Mouse (Mus musculus): Measurements from ENCODE around the gene Psmd12. TPM values are rescaled to one million over a fixed set of nuclear protein-coding genes. Genes with fewer than 3 reads are reported as not detected.
A peak's percentile ranks its signal among the peaks of the same experiment; 100 is the strongest.
"Not testable (repeated sequence)": the region's sequence is repeated elsewhere in the genome, so short reads cannot be mapped to it uniquely, and the experiment has no call there.

Gene Psmd12
- polyA plus RNA-seq, 1 experiment from 2014 or later, result 148 TPM

DNA sequence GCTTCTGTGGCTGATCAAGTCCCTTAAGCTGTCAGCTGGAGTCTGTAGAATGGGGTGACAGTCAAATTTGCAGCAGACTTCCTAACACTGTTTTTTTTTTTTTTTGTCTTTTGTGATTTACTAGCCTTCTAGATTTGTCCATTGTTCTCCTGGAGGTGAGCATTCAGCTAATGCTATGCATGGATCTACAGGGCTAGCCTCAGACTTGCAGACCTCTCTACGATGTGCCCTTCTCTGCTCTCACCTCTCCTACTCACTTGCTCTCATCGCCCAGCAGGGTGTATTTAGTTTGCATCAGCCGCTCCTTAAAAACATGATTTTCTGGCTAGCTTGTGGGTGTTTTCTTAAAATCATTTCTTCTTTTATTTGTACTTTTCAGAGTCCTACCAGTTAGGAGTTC is 5.1 kb downstream of the Psmd12 start:
- Histone ChIP-seq H3K9me3 (ENCODE audit: control insufficient read depth, low read length) (no peaks in the 10 kb centered on the region), H3K9ac (replicated peaks; ENCODE audit: low read depth, low read length) (no peak overlapping the region), H3K4me3 (replicated peaks; ENCODE audit: low read length) (no peak overlapping the region), H3K27ac (ENCODE audit: low read length) (no peak overlapping the region), H3K36me3 (ENCODE audit: control insufficient read depth, insufficient read depth) (peaks cover 9% of the 10 kb centered on the region), H3K27me3 (replicated peaks; ENCODE audit: control insufficient read depth, insufficient read depth, low read length) (no peaks in the 10 kb centered on the region), H3K4me2 (ENCODE audit: low read length) (no peak overlapping the region), H3K4me1 (replicated peaks; ENCODE audit: control insufficient read depth, insufficient read depth, low read length) (peaks cover 15% of the 10 kb centered on the region)
- 97% methylated on average over 3 of the region's 3 CpGs for WGBS
- ATAC-seq, result no peak

DNA sequence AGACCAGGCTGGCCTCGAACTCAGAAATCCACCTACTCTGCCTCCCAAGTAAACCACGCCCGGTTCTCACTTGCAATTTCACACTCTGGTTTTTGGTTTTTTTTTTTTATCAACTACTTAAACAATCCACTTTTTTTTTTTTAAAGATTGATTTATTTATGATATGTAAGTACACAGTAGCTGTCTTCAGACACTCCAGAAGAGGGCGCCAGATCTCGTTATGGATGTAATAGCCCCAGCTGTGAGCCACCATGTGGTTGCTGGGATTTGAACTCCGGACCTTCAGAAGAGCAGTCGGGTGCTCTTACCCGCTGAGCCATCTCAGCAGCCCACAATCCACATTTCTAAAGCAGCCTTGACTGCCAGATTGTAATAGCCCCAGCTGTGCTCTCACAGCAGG is 23.5 kb downstream of the Psmd12 start:
- 92% methylated on average over 8 of the region's 8 CpGs for WGBS
- H3K4me3 ChIP-seq (replicated peaks; ENCODE audit: low read length), result no peak overlapping the region

DNA sequence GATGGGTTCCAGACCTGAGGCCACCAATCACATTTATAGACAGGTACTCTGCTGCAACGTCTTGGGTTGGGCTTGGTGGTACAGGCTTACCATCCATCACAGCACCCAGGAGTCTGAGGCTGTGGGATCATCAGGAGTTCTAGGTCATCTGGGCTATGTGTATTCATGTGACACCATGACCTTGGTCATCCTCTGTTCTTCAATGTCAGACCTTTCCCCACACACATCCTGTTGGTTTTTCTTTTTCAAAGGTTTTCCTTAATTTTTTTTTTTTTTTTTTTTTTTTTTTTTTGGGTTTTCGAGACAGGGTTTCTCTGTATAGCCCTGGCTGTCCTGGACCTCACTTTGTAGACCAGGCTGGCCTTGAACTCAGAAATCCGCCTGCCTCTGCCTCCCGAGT is 25.1 kb downstream of the Psmd12 start:
- H3K4me3 ChIP-seq (replicated peaks; ENCODE audit: low read length); H3K36me3 ChIP-seq (ENCODE audit: control insufficient read depth, insufficient read depth); H3K4me1 ChIP-seq (replicated peaks; ENCODE audit: control insufficient read depth, insufficient read depth, low read length); H3K27ac ChIP-seq (ENCODE audit: low read length); H3K4me2 ChIP-seq (ENCODE audit: low read length); H3K9ac ChIP-seq (replicated peaks; ENCODE audit: low read depth, low read length); ATAC-seq; H3K27me3 ChIP-seq (replicated peaks; ENCODE audit: control insufficient read depth, insufficient read depth, low read length); H3K9me3 ChIP-seq (ENCODE audit: control insufficient read depth, low read length): not testable (repeated sequence)
- WGBS, result 98% methylated on average over 3 of the region's 4 CpGs

More for the DNA sequence above, 23.5 kb downstream of the Psmd12 start:
- peaks cover 13% of the 10 kb centered on the region; the same call in 1 of the 2 replicates for H3K36me3 ChIP-seq (ENCODE audit: control insufficient read depth, insufficient read depth)
- H3K4me1 ChIP-seq (replicated peaks; ENCODE audit: control insufficient read depth, insufficient read depth, low read length), result no peaks in the 10 kb centered on the region
- H3K9ac ChIP-seq (replicated peaks; ENCODE audit: low read depth, low read length), result no peak overlapping the region
- no peaks in the 10 kb centered on the region for H3K9me3 ChIP-seq (ENCODE audit: control insufficient read depth, low read length)
- H3K27me3 ChIP-seq (replicated peaks; ENCODE audit: control insufficient read depth, insufficient read depth, low read length), result no peaks in the 10 kb centered on the region
- H3K27ac ChIP-seq (ENCODE audit: low read length), result no peak overlapping the region
- ATAC-seq, result no peak
- H3K4me2 ChIP-seq (ENCODE audit: low read length), result no peak overlapping the region

DNA sequence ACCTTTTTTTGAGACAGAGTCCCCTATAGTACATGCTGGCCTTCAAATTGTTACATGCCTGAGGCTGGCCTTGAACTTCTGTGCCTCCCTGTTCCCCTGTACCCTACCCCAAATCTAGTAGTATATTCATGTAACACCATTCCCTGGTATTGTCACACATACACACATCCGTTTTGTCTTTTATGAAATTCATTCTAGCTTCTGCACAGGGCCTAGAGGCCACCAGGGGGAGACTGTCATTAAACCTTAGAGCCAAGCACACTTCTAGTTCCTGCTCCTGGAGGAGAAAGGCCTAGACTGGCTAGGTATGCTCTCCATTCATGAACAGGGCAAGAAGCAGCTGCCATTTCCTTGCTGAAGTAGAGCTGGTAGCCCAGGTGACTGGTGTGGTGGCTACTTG is 27.0 kb downstream of the Psmd12 start:
- H3K27me3 ChIP-seq (replicated peaks; ENCODE audit: control insufficient read depth, insufficient read depth, low read length), result no peaks in the 10 kb centered on the region
- H3K4me3 ChIP-seq (replicated peaks; ENCODE audit: low read length), result no peak overlapping the region
- no peak overlapping the region for H3K4me2 ChIP-seq (ENCODE audit: low read length)
- no peak overlapping the region for H3K9ac ChIP-seq (replicated peaks; ENCODE audit: low read depth, low read length)
- 0 out of 2 replicates have a peak, but pooled peaks cover 2% of the 10 kb centered on the region for H3K36me3 ChIP-seq (ENCODE audit: control insufficient read depth, insufficient read depth)
- peaks cover 4% of the 10 kb centered on the region; the same call in 1 of the 2 replicates for H3K4me1 ChIP-seq (replicated peaks; ENCODE audit: control insufficient read depth, insufficient read depth, low read length)
- H3K9me3 ChIP-seq (ENCODE audit: control insufficient read depth, low read length), result no peaks in the 10 kb centered on the region
- ATAC-seq, result no peak
- no peak overlapping the region for H3K27ac ChIP-seq (ENCODE audit: low read length)
- 57% methylated on average over 1 of the region's 1 CpGs for WGBS

DNA sequence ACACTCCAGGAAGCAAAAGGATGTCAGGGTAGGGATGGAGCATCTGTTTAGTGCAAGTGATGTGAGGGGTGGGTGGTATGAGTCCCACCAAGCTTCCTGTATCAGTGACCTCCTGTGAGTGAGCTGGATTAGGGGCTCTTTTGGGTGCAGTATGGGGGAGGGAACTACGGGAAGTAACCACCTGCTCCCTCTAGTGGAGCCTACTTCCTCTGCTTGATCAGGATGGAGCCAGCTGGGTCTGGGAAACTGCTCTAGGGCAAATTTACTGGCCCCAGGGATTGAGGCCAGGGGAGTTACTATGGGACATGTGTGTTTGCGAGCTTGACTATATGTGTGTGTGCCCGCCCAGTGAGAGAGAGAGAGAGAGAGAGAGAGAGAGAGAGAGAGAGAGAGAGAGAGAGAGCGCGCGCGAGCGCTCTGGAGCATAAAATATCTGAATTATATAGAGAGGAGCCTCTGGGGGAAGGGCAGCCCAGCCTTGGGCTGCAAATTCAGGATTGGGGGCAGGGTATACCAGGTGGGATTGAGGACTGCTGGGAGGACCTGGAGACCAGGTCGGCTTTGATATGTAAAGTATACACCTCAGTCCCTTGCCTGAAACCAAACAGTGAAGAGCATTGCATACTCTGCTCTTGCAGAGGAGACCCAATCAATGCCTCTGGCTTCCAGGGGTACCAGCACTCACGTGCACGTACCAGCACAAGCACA is 30.5 kb downstream of the Psmd12 start:
- H3K4me3 ChIP-seq (replicated peaks; ENCODE audit: low read length), result no peak overlapping the region
- H3K27ac ChIP-seq (ENCODE audit: low read length), result no peak overlapping the region
- H3K4me1 ChIP-seq (replicated peaks; ENCODE audit: control insufficient read depth, insufficient read depth, low read length), result peaks cover 6% of the 10 kb centered on the region; the same call in 1 of the 2 replicates
- H3K36me3 ChIP-seq (ENCODE audit: control insufficient read depth, insufficient read depth), result no peaks in the 10 kb centered on the region
- peak overlapping the region; percentile 24; the same call in 1 of the 2 replicates for H3K4me2 ChIP-seq (ENCODE audit: low read length)
- H3K9me3 ChIP-seq (ENCODE audit: control insufficient read depth, low read length), result no peaks in the 10 kb centered on the region
- no peaks in the 10 kb centered on the region for H3K27me3 ChIP-seq (replicated peaks; ENCODE audit: control insufficient read depth, insufficient read depth, low read length)
- 18% methylated on average over 11 of the region's 11 CpGs for WGBS
- H3K9ac ChIP-seq (replicated peaks; ENCODE audit: low read depth, low read length), result no peak overlapping the region
- ATAC-seq, result no peak; the same call in 1 of the 2 replicates

DNA sequence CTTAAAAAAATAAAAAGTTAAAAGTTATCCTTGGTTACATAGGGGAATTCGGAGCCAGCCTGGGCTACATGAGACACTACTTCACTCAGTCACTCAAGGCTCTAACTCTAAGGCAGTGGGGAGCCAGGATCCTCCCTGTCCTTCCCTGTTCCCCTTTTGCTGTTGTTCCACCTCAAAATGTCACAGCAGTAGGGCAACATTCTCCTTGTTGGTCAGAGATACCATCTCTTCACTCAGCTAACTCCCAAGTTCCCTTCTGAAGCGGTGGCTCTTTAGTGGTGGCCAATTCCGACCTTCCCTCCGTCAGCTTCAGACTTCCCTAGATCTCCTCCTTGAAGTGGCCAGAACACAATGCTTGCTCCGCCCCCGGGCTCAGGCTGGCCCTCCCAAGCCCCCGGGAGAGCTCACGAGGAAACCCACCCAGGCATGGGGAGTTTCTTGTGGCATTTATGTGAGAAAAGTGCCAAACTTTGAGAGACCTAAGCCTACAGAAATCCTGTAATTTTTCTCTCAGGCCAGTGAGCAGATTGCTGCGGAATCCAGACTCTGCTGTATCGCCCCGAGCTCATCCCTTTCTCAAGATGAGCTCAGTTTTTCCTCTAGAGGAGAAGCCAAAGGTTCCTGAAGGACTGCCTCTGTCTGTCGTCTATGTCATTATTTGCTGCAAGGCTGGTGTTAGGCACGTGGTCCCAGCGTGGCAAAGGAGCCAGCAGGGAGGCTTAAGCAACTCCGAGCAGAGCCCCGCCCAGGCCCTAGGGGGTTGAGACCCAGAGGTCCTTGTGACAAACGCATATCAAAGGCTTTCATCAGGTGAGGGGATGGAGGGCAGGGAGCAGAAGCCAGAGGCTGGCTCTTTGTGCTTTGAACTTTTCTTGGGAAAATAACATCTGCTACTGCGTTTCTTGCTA is 31.3 kb downstream of the Psmd12 start:
- H3K4me3 ChIP-seq (replicated peaks; ENCODE audit: low read length), result no peak overlapping the region
- WGBS, result 7% methylated on average over 18 of the region's 18 CpGs
- no peak overlapping the region for H3K9ac ChIP-seq (replicated peaks; ENCODE audit: low read depth, low read length)
- peaks cover 6% of the 10 kb centered on the region; the same call in 1 of the 2 replicates for H3K4me1 ChIP-seq (replicated peaks; ENCODE audit: control insufficient read depth, insufficient read depth, low read length)
- 0 out of 2 replicates have a peak, but pooled peaks have one; percentile 31 for ATAC-seq
- H3K9me3 ChIP-seq (ENCODE audit: control insufficient read depth, low read length), result no peaks in the 10 kb centered on the region
- no peaks in the 10 kb centered on the region for H3K27me3 ChIP-seq (replicated peaks; ENCODE audit: control insufficient read depth, insufficient read depth, low read length)
- H3K36me3 ChIP-seq (ENCODE audit: control insufficient read depth, insufficient read depth), result no peaks in the 10 kb centered on the region
- H3K4me2 ChIP-seq (ENCODE audit: low read length), result 0 out of 2 replicates have a peak overlapping the region, but pooled peaks have one; percentile 4
- H3K27ac ChIP-seq (ENCODE audit: low read length), result no peak overlapping the region

DNA sequence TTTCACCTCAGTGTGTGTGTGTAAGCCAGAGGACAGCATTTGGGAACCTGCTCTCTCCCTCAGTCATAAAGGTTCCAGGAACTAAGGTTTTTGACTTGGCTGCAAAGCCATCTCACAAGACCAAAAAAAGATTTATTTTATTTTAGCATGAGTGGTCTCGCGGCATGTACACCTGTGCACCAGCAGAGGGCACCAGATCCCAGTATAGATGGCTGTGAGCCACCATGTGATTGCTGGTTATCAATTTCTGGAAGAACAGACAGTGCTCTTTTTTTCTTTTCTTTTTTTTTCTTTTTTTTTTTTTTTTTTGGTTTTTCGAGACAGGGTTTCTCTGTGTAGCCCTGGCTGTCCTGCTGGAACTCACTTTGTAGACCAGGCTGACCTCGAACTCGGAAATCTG is 32.7 kb downstream of the Psmd12 start:
- H3K36me3 ChIP-seq (ENCODE audit: control insufficient read depth, insufficient read depth); H3K9ac ChIP-seq (replicated peaks; ENCODE audit: low read depth, low read length); H3K4me3 ChIP-seq (replicated peaks; ENCODE audit: low read length); H3K9me3 ChIP-seq (ENCODE audit: control insufficient read depth, low read length); ATAC-seq; H3K27ac ChIP-seq (ENCODE audit: low read length); H3K4me2 ChIP-seq (ENCODE audit: low read length); H3K4me1 ChIP-seq (replicated peaks; ENCODE audit: control insufficient read depth, insufficient read depth, low read length); H3K27me3 ChIP-seq (replicated peaks; ENCODE audit: control insufficient read depth, insufficient read depth, low read length): not testable (repeated sequence)
- 40% methylated on average over 5 of the region's 5 CpGs for WGBS

DNA sequence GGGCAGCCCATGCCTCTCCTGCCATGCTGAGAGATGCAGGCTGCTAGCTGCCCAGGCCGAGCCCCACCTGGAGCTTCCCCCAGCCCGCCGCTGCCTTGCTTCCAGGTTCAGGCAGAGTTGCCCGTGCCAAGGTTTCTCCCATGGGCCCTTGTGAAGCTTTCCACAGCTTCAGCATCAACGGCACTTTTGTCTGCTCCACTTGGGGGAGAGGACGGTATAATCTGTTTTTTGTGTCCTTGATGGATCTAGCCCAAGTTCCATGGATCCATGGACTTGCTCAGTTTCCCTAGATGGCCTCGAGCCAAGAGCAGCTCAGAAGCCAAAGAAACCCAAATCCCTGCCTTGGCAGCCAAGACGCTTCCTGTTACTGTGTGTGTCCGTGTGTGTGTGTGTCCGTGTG is 33.8 kb downstream of the Psmd12 start:
- Histone ChIP-seq H3K4me1 (replicated peaks; ENCODE audit: control insufficient read depth, insufficient read depth, low read length) (peaks cover 6% of the 10 kb centered on the region; the same call in 1 of the 2 replicates), H3K9ac (replicated peaks; ENCODE audit: low read depth, low read length) (no peak overlapping the region), H3K4me2 (ENCODE audit: low read length) (no peak overlapping the region), H3K27ac (ENCODE audit: low read length) (no peak overlapping the region), H3K4me3 (replicated peaks; ENCODE audit: low read length) (no peak overlapping the region), H3K36me3 (ENCODE audit: control insufficient read depth, insufficient read depth) (no peaks in the 10 kb centered on the region), H3K9me3 (ENCODE audit: control insufficient read depth, low read length) (no peaks in the 10 kb centered on the region), H3K27me3 (replicated peaks; ENCODE audit: control insufficient read depth, insufficient read depth, low read length) (no peaks in the 10 kb centered on the region)
- 37% methylated on average over 10 of the region's 10 CpGs for WGBS
- no peak for ATAC-seq

DNA sequence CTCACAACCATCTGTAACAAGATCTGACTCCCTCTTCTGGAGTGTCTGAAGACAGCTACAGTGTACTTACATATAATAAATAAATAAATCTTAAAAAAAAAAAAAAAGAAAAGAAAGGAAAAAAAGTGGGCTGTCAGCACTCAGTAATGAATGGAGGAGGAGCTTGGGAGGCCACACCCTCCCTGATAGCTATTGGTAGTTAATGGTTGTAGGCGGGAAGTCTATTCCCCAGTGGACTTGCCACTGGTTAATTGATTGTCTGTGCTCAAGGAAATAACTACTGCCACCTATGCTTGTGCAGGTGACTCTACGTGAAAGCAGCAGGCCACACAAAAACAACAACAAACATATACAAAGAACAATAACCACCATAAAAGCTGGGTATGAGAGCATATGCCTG is 37.1 kb downstream of the Psmd12 start:
- Histone ChIP-seq H3K4me1 (replicated peaks; ENCODE audit: control insufficient read depth, insufficient read depth, low read length) (0 out of 2 replicates have a peak, but pooled peaks cover 2% of the 10 kb centered on the region), H3K9me3 (ENCODE audit: control insufficient read depth, low read length) (no peaks in the 10 kb centered on the region), H3K36me3 (ENCODE audit: control insufficient read depth, insufficient read depth) (no peaks in the 10 kb centered on the region), H3K27ac (ENCODE audit: low read length) (no peak overlapping the region), H3K4me3 (replicated peaks; ENCODE audit: low read length) (no peak overlapping the region), H3K9ac (replicated peaks; ENCODE audit: low read depth, low read length) (no peak overlapping the region), H3K27me3 (replicated peaks; ENCODE audit: control insufficient read depth, insufficient read depth, low read length) (no peaks in the 10 kb centered on the region), H3K4me2 (ENCODE audit: low read length) (no peak overlapping the region)
- no peak for ATAC-seq
- 96% methylated on average over 2 of the region's 2 CpGs for WGBS
